Mouse (Mus musculus) stomach, embryonic 15.5 days (tissue): ENCODE data around the gene Fbln2. TPM values are rescaled to one million over a fixed set of nuclear protein-coding genes. Genes with fewer than 3 reads are reported as not detected.
"Not testable (repeated sequence)": the region's sequence is repeated elsewhere in the genome, so short reads cannot be mapped to it uniquely, and the experiment has no call there.

Experiments
- ATAC-seq: fragments of 200-750 bp; cut with Nextera tagmentation; 2 replicates; pipeline ENCODE4 v1.8.0; 2017; ENCODE audit warnings: low read depth, moderate number of reproducible peaks, moderate TSS enrichment; ENCODE audit not compliant: insufficient read depth, low FRiP score
- H3K27ac ChIP-seq: fragments of 300-500 bp; sonication (generic); 2 replicates; pipeline ENCODE4 v1.5.1; 2015; ENCODE audit warnings: mild to moderate bottlenecking, inconsistent platforms
- H3K27me3 ChIP-seq: fragments of 300-500 bp; sonication (generic); replicated peaks from 2 replicates; pipeline ENCODE4 v1.6.1; 2015; ENCODE audit warnings: inconsistent platforms
- H3K36me3 ChIP-seq: fragments of 300-500 bp; sonication (generic); 2 replicates; pipeline ENCODE4 v1.6.1; 2015; ENCODE audit warnings: inconsistent platforms
- H3K4me1 ChIP-seq: fragments of 300-500 bp; sonication (generic); 2 replicates; pipeline ENCODE4 v1.6.1; 2015; ENCODE audit warnings: inconsistent platforms
- H3K4me2 ChIP-seq: fragments of 300-500 bp; sonication (generic); 2 replicates; pipeline ENCODE4 v1.6.1; 2015; ENCODE audit warnings: mild to moderate bottlenecking, inconsistent platforms
- H3K4me3 ChIP-seq: fragments of 300-500 bp; sonication (generic); replicated peaks from 2 replicates; pipeline ENCODE4 v1.5.1; 2015; ENCODE audit warnings: inconsistent platforms
- H3K9ac ChIP-seq: fragments of 300-500 bp; sonication (generic); 2 replicates; pipeline ENCODE4 v1.6.1; 2015; ENCODE audit warnings: inconsistent platforms
- H3K9me3 ChIP-seq: fragments of 300-500 bp; sonication (generic); 2 replicates; pipeline ENCODE4 v1.6.1; 2016; ENCODE audit warnings: inconsistent platforms
- WGBS: fragments of 180-500 bp; shearing (Covaris S2); methylation state at CpG from one replicate; pipeline ENCODE4 v1.1.7; 2015; 5-methylcytosine and 5-hydroxymethylcytosine counted together
- polyA plus RNA-seq: library from polyadenylated mRNA; unstranded; fragments of >200 nt; fragmentation: Nextera tagmentation; extraction: Ambion mirVana; gene quantifications from 2 replicates; pipeline ENCODE4 v1.2.1, GENCODE M21; 2015

The Fbln2 gene
- 51.7 and 58.1 TPM in 2 replicates for polyA plus RNA-seq

GRCm38 (mm10) chr6:91212155-91212554 lies at the start of gene Fbln2:
Gene Fbln2, plus strand, starts transcription at chr6:91212455.
- not testable (repeated sequence) for ATAC-seq, H3K27ac ChIP-seq, H3K27me3 ChIP-seq, H3K36me3 ChIP-seq, H3K4me1 ChIP-seq, H3K9me3 ChIP-seq
- Histone ChIP-seq H3K4me2 (peak within 1 kb of the TSS; percentile 63), H3K9ac (peak within 1 kb of the TSS; percentile 29; the same call in 1 of the 2 replicates), H3K4me3 (peak within 1 kb of the TSS; percentile 37)

- 63% methylated on average over 5 of the region's 5 CpGs for WGBS
- H3K4me1 ChIP-seq: peaks cover 3% of the 10 kb centered on the region; the same call in 1 of the 2 replicates
- ATAC-seq: peak; percentile 91
Observed at GRCm38 (mm10) chr6:91163195-91163911, 48.9 kb upstream of the Fbln2 start.

GRCm38 (mm10) chr6:91164584-91164983 lies 47.7 kb upstream of the Fbln2 start:
- H3K9ac ChIP-seq: no peak overlapping the region
- H3K27ac ChIP-seq: no peak overlapping the region
- ATAC-seq: no peak
- no peaks in the 10 kb centered on the region for H3K9me3 ChIP-seq
- H3K4me2 ChIP-seq: no peak overlapping the region
- H3K36me3 ChIP-seq: no peaks in the 10 kb centered on the region; the same call in 1 of the 2 replicates
- 78% methylated on average over 2 of the region's 2 CpGs for WGBS
- H3K27me3 ChIP-seq: no peaks in the 10 kb centered on the region
- H3K4me3 ChIP-seq: no peak overlapping the region
- peaks cover 3% of the 10 kb centered on the region; the same call in 1 of the 2 replicates for H3K4me1 ChIP-seq

More at GRCm38 (mm10) chr6:91163195-91163911, 48.9 kb upstream of the Fbln2 start:
- H3K4me3 ChIP-seq: no peak overlapping the region
- no peak overlapping the region; the same call in 1 of the 2 replicates for H3K27ac ChIP-seq
- no peak overlapping the region for H3K4me2 ChIP-seq
- no peak overlapping the region for H3K9ac ChIP-seq
- no peaks in the 10 kb centered on the region for H3K27me3 ChIP-seq
- H3K9me3 ChIP-seq: no peaks in the 10 kb centered on the region
- H3K36me3 ChIP-seq: 0 out of 2 replicates have a peak, but pooled peaks cover 2% of the 10 kb centered on the region

- Histone ChIP-seq H3K4me1 (peaks cover 3% of the 10 kb centered on the region; the same call in 1 of the 2 replicates), H3K36me3 (no peaks in the 10 kb centered on the region; the same call in 1 of the 2 replicates), H3K27me3 (no peaks in the 10 kb centered on the region), H3K9me3 (no peaks in the 10 kb centered on the region), H3K4me3 (no peak overlapping the region), H3K27ac (no peak overlapping the region), H3K9ac (no peak overlapping the region), H3K4me2 (no peak overlapping the region)
- 33% methylated on average over 3 of the region's 3 CpGs for WGBS
- ATAC-seq: no peak
Observed at GRCm38 (mm10) chr6:91165210-91165609, 47.0 kb upstream of the Fbln2 start.

- Histone ChIP-seq H3K4me2 (no peak overlapping the region), H3K9me3 (no peaks in the 10 kb centered on the region), H3K4me3 (no peak overlapping the region), H3K4me1 (no peaks in the 10 kb centered on the region), H3K27ac (no peak overlapping the region), H3K27me3 (no peaks in the 10 kb centered on the region), H3K36me3 (no peaks in the 10 kb centered on the region; the same call in 1 of the 2 replicates), H3K9ac (no peak overlapping the region)
- ATAC-seq: no peak
- WGBS: 61% methylated on average over 3 of the region's 3 CpGs
Observed at GRCm38 (mm10) chr6:91167828-91168227, 44.4 kb upstream of the Fbln2 start.

- Histone ChIP-seq H3K36me3 (no peaks in the 10 kb centered on the region; the same call in 1 of the 2 replicates), H3K9me3 (no peaks in the 10 kb centered on the region), H3K27me3 (no peaks in the 10 kb centered on the region), H3K4me2 (no peak overlapping the region), H3K4me3 (no peak overlapping the region), H3K9ac (no peak overlapping the region), H3K27ac (no peak overlapping the region), H3K4me1 (no peaks in the 10 kb centered on the region)
- 81% methylated on average over 8 of the region's 8 CpGs for WGBS
- no peak for ATAC-seq
Observed at GRCm38 (mm10) chr6:91169129-91169528, 43.1 kb upstream of the Fbln2 start.

GRCm38 (mm10) chr6:91171396-91171895 lies 40.8 kb upstream of the Fbln2 start:
- H3K36me3 ChIP-seq: no peaks in the 10 kb centered on the region; the same call in 1 of the 2 replicates
- H3K9ac ChIP-seq: no peak overlapping the region
- no peak overlapping the region for H3K4me2 ChIP-seq
- no peaks in the 10 kb centered on the region for H3K4me1 ChIP-seq
- H3K27ac ChIP-seq: no peak overlapping the region
- H3K9me3 ChIP-seq: no peaks in the 10 kb centered on the region
- no peak for ATAC-seq
- H3K4me3 ChIP-seq: no peak overlapping the region
- no peaks in the 10 kb centered on the region for H3K27me3 ChIP-seq
- 77% methylated on average over 3 of the region's 3 CpGs for whole genome bisulfite sequencing

- 66% methylated on average over 2 of the region's 2 CpGs for WGBS
- Histone ChIP-seq H3K4me1 (no peaks in the 10 kb centered on the region), H3K27me3 (no peaks in the 10 kb centered on the region), H3K9ac (no peak overlapping the region), H3K4me3 (no peak overlapping the region), H3K4me2 (no peak overlapping the region), H3K9me3 (no peaks in the 10 kb centered on the region), H3K27ac (no peak overlapping the region), H3K36me3 (no peaks in the 10 kb centered on the region; the same call in 1 of the 2 replicates)
- ATAC-seq: no peak
Observed at GRCm38 (mm10) chr6:91172381-91172780, 39.9 kb upstream of the Fbln2 start.

GRCm38 (mm10) chr6:91173221-91173880 lies 38.9 kb upstream of the Fbln2 start:
- H3K4me3 ChIP-seq: no peak overlapping the region
- no peaks in the 10 kb centered on the region for H3K4me1 ChIP-seq
- H3K4me2 ChIP-seq: no peak overlapping the region
- no peak overlapping the region for H3K9ac ChIP-seq
- no peaks in the 10 kb centered on the region for H3K27me3 ChIP-seq
- peak; percentile 47 for ATAC-seq
- H3K27ac ChIP-seq: no peak overlapping the region
- no peaks in the 10 kb centered on the region for H3K9me3 ChIP-seq
- H3K36me3 ChIP-seq: no peaks in the 10 kb centered on the region; the same call in 1 of the 2 replicates
- 40% methylated on average over 7 of the region's 7 CpGs for WGBS

- Histone ChIP-seq H3K9ac (no peak overlapping the region), H3K4me1 (no peaks in the 10 kb centered on the region), H3K4me2 (no peak overlapping the region), H3K27ac (no peak overlapping the region), H3K4me3 (no peak overlapping the region), H3K36me3 (no peaks in the 10 kb centered on the region), H3K27me3 (no peaks in the 10 kb centered on the region), H3K9me3 (no peaks in the 10 kb centered on the region)
- WGBS: 60% methylated on average over 3 of the region's 3 CpGs
- ATAC-seq: no peak
Observed at GRCm38 (mm10) chr6:91174211-91174610, 38.0 kb upstream of the Fbln2 start.

- ATAC-seq: no peak
- H3K9me3 ChIP-seq: no peaks in the 10 kb centered on the region
- no peaks in the 10 kb centered on the region for H3K36me3 ChIP-seq
- H3K27me3 ChIP-seq: no peaks in the 10 kb centered on the region
- H3K4me2 ChIP-seq: no peak overlapping the region
- H3K4me1 ChIP-seq: no peaks in the 10 kb centered on the region
- H3K27ac ChIP-seq: no peak overlapping the region
- H3K4me3 ChIP-seq: no peak overlapping the region
- WGBS: 61% methylated on average over 9 of the region's 9 CpGs
- no peak overlapping the region for H3K9ac ChIP-seq
Observed at GRCm38 (mm10) chr6:91180767-91181171, 31.5 kb upstream of the Fbln2 start.

GRCm38 (mm10) chr6:91181320-91181719 lies 30.9 kb upstream of the Fbln2 start:
- no peak for ATAC-seq
- 69% methylated on average over 2 of the region's 2 CpGs for WGBS

More at GRCm38 (mm10) chr6:91181320-91181719, 30.9 kb upstream of the Fbln2 start:
- Histone ChIP-seq H3K9ac (no peak overlapping the region), H3K9me3 (no peaks in the 10 kb centered on the region), H3K4me3 (no peak overlapping the region), H3K27me3 (no peaks in the 10 kb centered on the region), H3K4me2 (no peak overlapping the region), H3K36me3 (no peaks in the 10 kb centered on the region), H3K4me1 (no peaks in the 10 kb centered on the region), H3K27ac (no peak overlapping the region)
